Mouse (Mus musculus): ENCODE data around the gene Glis3.

DNA sequence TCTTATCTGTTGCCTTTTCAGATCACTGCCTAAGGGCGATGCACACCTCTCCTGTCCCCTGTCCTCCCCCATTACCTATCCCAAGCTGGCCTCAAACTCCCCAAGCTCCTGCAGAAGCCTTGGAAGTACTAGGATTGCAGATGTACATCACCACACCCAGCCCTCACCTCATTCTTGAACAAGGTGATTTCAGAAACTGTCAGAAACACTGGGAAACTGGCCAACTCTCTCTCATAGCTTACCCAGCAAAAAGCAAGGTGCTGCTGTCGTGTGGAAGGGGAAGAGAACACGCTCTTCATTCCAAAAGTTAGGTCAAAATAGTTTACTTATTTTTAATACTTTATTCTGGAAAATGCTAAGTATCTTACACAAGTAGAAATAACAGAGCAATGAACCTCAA, 160.6 kb downstream of the Glis3 start:
- TF ChIP-seq CTCF (IDR thresholded peaks at IDR 0.05; ENCODE audit: low read depth) (no peak), EP300 (IDR thresholded peaks at IDR 0.05; ENCODE audit: low read depth) (no peak)

Measured in liver, embryonic 14.5 days (tissue).